Mouse (Mus musculus) erythroblast, adult 5-6 weeks (primary cell): ENCODE results near the gene Tm4sf5. TPM values are rescaled to one million over a fixed set of nuclear protein-coding genes. Genes with fewer than 3 reads are reported as not detected.

Experiments used
- ATAC-seq: replicated peaks from 2 replicates; pipeline ENCODE4 v1.8.0; 2016; ENCODE audit warnings: moderate number of reproducible peaks, mild to moderate bottlenecking, moderate TSS enrichment, inconsistent platforms; ENCODE audit not compliant: poor library complexity, low FRiP score, severe bottlenecking
- total RNA-seq, 2 experiments: library from RNA; stranded (forward) in 1 of 2; stranded (reverse) in 1 of 2; fragments of 150-400 nt in 1 of 2; fragments of 200-764, 138-1000 nt in 1 of 2; gene quantifications; 2 replicates each; pipeline versions ENCODE4 v1.2.3 to v1.2.4; 2015 to 2017; ENCODE audit warnings: low replicate concordance in 2 of 2

Gene Tm4sf5
- total RNA-seq, 2 experiments from 2014 or later: not detected

DNA sequence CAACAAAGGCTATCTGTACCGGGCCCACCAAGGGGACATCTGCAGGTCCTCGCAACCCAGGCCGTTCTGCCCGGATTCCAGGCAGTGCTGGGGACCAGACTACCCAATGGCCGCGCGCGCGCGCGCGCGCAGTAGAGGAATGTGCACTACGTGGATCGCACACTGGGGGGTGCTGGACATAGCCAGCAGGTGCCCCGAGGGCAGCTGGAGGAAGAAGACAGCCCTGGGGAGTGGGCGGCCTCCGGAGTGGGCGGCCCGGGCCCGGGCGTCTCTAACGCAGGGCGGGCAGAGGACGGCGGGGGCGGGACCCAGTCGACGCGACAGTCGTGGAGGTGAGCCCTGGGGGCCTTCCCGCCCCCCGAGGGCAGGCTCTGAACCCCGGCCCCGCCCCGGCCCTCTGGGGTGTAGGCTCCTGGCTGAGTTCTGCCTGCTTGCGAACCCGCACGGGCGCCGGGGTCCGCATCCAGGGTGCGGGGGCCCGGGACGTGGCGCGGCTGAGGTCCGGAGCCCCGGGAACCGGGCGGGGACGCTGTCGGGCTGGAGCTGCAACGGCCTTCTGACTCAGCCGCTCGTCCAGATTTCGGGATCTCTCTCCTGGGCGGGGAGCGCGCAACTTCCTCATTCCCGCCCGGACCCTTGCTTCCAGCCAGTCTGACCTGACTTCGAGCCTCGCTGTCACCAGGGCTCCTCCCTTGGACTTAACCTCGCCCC is 35.0 kb downstream of the Tm4sf5 start, which contains the start of gene Pld2:
Pld2 (plus strand) TSS at position 188 of the 711 bp plus-strand sequence.
- no peak for ATAC-seq

DNA sequence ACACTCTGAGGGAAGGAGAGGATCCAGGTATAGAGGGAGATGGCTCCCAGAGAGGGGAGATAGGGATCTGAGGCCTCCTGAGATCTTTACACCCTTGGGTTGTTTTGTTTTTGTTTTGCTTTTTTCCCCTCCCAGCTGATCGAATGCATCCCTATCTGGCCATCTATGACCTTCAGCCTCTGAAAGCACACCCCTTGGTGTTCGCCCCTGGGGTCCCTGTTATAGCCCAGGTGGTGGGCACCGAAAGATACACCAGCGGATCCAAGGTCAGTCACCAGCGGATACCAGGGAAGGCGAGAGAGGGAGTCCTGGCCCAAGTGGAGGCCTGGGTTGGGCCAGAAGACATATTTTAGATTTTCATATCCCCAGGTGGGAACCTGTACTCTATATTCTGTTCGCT is 35.9 kb downstream of the Tm4sf5 start:
- no peak for ATAC-seq

DNA sequence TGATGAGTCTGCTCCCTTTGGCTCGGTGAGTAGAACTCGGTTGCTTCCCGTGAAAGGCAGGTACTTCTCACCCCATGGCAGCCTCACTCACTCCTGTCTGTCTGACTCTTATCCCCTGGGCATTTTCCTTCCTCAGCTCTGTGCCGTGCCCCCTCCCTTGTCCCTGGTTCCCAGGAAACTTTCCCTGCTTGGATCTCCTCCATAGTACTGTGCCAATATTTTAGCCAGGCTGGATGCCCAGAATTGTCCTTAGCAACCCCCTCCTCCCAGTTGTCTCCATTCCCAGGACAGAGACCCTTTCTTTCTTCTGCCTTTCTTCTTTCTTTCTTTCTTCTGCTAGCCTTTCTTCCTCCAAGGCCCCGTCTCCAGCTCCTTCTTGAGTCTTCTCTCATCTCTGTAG is 36.4 kb downstream of the Tm4sf5 start:
- no peak for ATAC-seq

DNA sequence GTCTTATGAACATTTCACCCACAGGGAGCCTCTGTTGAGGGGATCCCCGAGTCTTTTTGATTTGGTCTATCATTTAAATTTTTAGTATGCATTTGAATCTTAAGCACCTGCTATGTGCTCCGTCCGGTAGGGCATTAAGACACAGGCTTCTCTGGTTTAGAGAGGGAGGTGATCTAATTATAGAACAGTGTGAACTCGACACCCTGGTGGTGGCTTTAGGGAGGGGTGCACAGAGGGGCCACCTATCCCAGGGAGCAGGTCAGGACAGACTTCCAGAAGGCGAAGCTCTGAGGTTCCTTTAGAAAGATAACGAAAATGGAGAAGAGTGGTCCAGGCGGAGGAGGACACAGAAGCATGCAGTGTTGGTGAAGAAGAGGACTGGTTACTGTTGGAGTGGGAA is 39.5 kb downstream of the Tm4sf5 start:
- no peak for ATAC-seq

GRCm38 (mm10) chr11:70551526-70551925 is 46.5 kb downstream of the Tm4sf5 start:
- ATAC-seq: no peak

GRCm38 (mm10) chr11:70553940-70554339 is 48.9 kb downstream of the Tm4sf5 start:
- ATAC-seq: no peak

- no peak for ATAC-seq
Measured at GRCm38 (mm10) chr11:70557545-70557944, 52.5 kb downstream of the Tm4sf5 start.

Other genes starting within 250 kb of the Tm4sf5 start
- gene Alox12, start 249.9 kb upstream of the Tm4sf5 start, total RNA-seq (2015; ENCODE audit: low replicate concordance): 2.3 TPM in 1 of 2 replicates, not detected in the other
- gene Alox12, start 249.9 kb upstream of the Tm4sf5 start, total RNA-seq (2017; ENCODE audit: low replicate concordance): 0.28 TPM in 1 of 2 replicates, not detected in the other
- 0.96 and 2.5 TPM in 2 replicates for gene Alox12e, start 182.6 kb upstream of the Tm4sf5 start, total RNA-seq (2015; ENCODE audit: low replicate concordance)
- 0.42 TPM in 1 of 2 replicates, not detected in the other for gene Alox12e, start 182.6 kb upstream of the Tm4sf5 start, total RNA-seq (2017; ENCODE audit: low replicate concordance)
- gene Alox15, start 153.2 kb upstream of the Tm4sf5 start, total RNA-seq (2015; ENCODE audit: low replicate concordance): 14.4 and 37.1 TPM in 2 replicates
- gene Alox15, start 153.2 kb upstream of the Tm4sf5 start, total RNA-seq (2017; ENCODE audit: low replicate concordance): 5.7 and 26.6 TPM in 2 replicates
- gene Pelp1, start 95.2 kb upstream of the Tm4sf5 start, total RNA-seq (2015; ENCODE audit: low replicate concordance): 1.7 and 9.4 TPM in 2 replicates
- gene Pelp1, start 95.2 kb upstream of the Tm4sf5 start, total RNA-seq (2017; ENCODE audit: low replicate concordance): 1.1 and 3.6 TPM in 2 replicates
- gene Arrb2, start 72.6 kb upstream of the Tm4sf5 start, total RNA-seq (2015; ENCODE audit: low replicate concordance): 37.4 and 64.9 TPM in 2 replicates
- gene Arrb2, start 72.6 kb upstream of the Tm4sf5 start, total RNA-seq (2017; ENCODE audit: low replicate concordance): 37.1 and 38.1 TPM in 2 replicates
- gene Med11, start 53.3 kb upstream of the Tm4sf5 start, total RNA-seq (2015; ENCODE audit: low replicate concordance): 11.5 and 20.5 TPM in 2 replicates
- 5.4 and 6.2 TPM in 2 replicates for gene Med11, start 53.3 kb upstream of the Tm4sf5 start, total RNA-seq (2017; ENCODE audit: low replicate concordance)
- gene Zmynd15, start 45.8 kb upstream of the Tm4sf5 start, total RNA-seq (2015; ENCODE audit: low replicate concordance): not detected in 2 replicates
- gene Zmynd15, start 45.8 kb upstream of the Tm4sf5 start, total RNA-seq (2017; ENCODE audit: low replicate concordance): not detected in 2 replicates
- gene Cxcl16, start 45.3 kb upstream of the Tm4sf5 start, total RNA-seq (2015; ENCODE audit: low replicate concordance): not detected in 2 replicates
- not detected in 2 replicates for gene Cxcl16, start 45.3 kb upstream of the Tm4sf5 start, total RNA-seq (2017; ENCODE audit: low replicate concordance)
- not detected in 2 replicates for gene Vmo1, start 9.4 kb downstream of the Tm4sf5 start, total RNA-seq (2015; ENCODE audit: low replicate concordance)
- gene Vmo1, start 9.4 kb downstream of the Tm4sf5 start, total RNA-seq (2017; ENCODE audit: low replicate concordance): not detected in 2 replicates
- gene Gltpd2, start 14.0 kb downstream of the Tm4sf5 start, total RNA-seq (2015; ENCODE audit: low replicate concordance): not detected in 2 replicates
- gene Gltpd2, start 14.0 kb downstream of the Tm4sf5 start, total RNA-seq (2017; ENCODE audit: low replicate concordance): not detected in 2 replicates
- gene Psmb6, start 20.1 kb downstream of the Tm4sf5 start, total RNA-seq (2015; ENCODE audit: low replicate concordance): 33.4 and 43.5 TPM in 2 replicates
- gene Psmb6, start 20.1 kb downstream of the Tm4sf5 start, total RNA-seq (2017; ENCODE audit: low replicate concordance): 55.5 and 62.5 TPM in 2 replicates
- gene Gm40193, start 27.7 kb downstream of the Tm4sf5 start, total RNA-seq (2015; ENCODE audit: low replicate concordance): not detected in 2 replicates
- gene Gm40193, start 27.7 kb downstream of the Tm4sf5 start, total RNA-seq (2017; ENCODE audit: low replicate concordance): not detected in 2 replicates
- 0.42 TPM in 1 of 2 replicates, not detected in the other for gene Pld2, start 34.8 kb downstream of the Tm4sf5 start, total RNA-seq (2015; ENCODE audit: low replicate concordance)
- gene Pld2, start 34.8 kb downstream of the Tm4sf5 start, total RNA-seq (2017; ENCODE audit: low replicate concordance): not detected in 2 replicates
- gene Mink1, start 57.6 kb downstream of the Tm4sf5 start, total RNA-seq (2015; ENCODE audit: low replicate concordance): 3.6 and 6.0 TPM in 2 replicates
- 0.98 and 1.3 TPM in 2 replicates for gene Mink1, start 57.6 kb downstream of the Tm4sf5 start, total RNA-seq (2017; ENCODE audit: low replicate concordance)
- gene 4930544D05Rik, start 110.6 kb downstream of the Tm4sf5 start, total RNA-seq (2015; ENCODE audit: low replicate concordance): not detected in 2 replicates
- not detected in 2 replicates for gene 4930544D05Rik, start 110.6 kb downstream of the Tm4sf5 start, total RNA-seq (2017; ENCODE audit: low replicate concordance)
- gene Chrne, start 114.0 kb downstream of the Tm4sf5 start, total RNA-seq (2015; ENCODE audit: low replicate concordance): not detected in 2 replicates
- gene Chrne, start 114.0 kb downstream of the Tm4sf5 start, total RNA-seq (2017; ENCODE audit: low replicate concordance): not detected in 2 replicates
- gene Gp1ba, start 133.9 kb downstream of the Tm4sf5 start, total RNA-seq (2015; ENCODE audit: low replicate concordance): 0.84 TPM in 1 of 2 replicates, not detected in the other
- gene Gp1ba, start 133.9 kb downstream of the Tm4sf5 start, total RNA-seq (2017; ENCODE audit: low replicate concordance): 0.42 TPM in 1 of 2 replicates, not detected in the other
- 146 and 222 TPM in 2 replicates for gene Rnf167, start 142.0 kb downstream of the Tm4sf5 start, total RNA-seq (2015; ENCODE audit: low replicate concordance)
- gene Rnf167, start 142.0 kb downstream of the Tm4sf5 start, total RNA-seq (2017; ENCODE audit: low replicate concordance): 217 and 308 TPM in 2 replicates
- gene Slc25a11, start 142.2 kb downstream of the Tm4sf5 start, total RNA-seq (2015; ENCODE audit: low replicate concordance): 17.1 and 20.1 TPM in 2 replicates
- 16.2 and 16.6 TPM in 2 replicates for gene Slc25a11, start 142.2 kb downstream of the Tm4sf5 start, total RNA-seq (2017; ENCODE audit: low replicate concordance)
- gene Pfn1, start 149.4 kb downstream of the Tm4sf5 start, total RNA-seq (2015; ENCODE audit: low replicate concordance): 414 and 492 TPM in 2 replicates
- gene Pfn1, start 149.4 kb downstream of the Tm4sf5 start, total RNA-seq (2017; ENCODE audit: low replicate concordance): 125 and 193 TPM in 2 replicates
- gene Eno3, start 152.0 kb downstream of the Tm4sf5 start, total RNA-seq (2015; ENCODE audit: low replicate concordance): 1.5 and 2.9 TPM in 2 replicates
- gene Eno3, start 152.0 kb downstream of the Tm4sf5 start, total RNA-seq (2017; ENCODE audit: low replicate concordance): 3.3 and 6.0 TPM in 2 replicates
- gene Spag7, start 164.2 kb downstream of the Tm4sf5 start, total RNA-seq (2015; ENCODE audit: low replicate concordance): 10.6 and 31.3 TPM in 2 replicates
- 21.4 and 25.6 TPM in 2 replicates for gene Spag7, start 164.2 kb downstream of the Tm4sf5 start, total RNA-seq (2017; ENCODE audit: low replicate concordance)
- 2.9 and 5.4 TPM in 2 replicates for gene Camta2, start 182.9 kb downstream of the Tm4sf5 start, total RNA-seq (2015; ENCODE audit: low replicate concordance)
- gene Camta2, start 182.9 kb downstream of the Tm4sf5 start, total RNA-seq (2017; ENCODE audit: low replicate concordance): 0.77 and 1.5 TPM in 2 replicates
- gene Inca1, start 194.9 kb downstream of the Tm4sf5 start, total RNA-seq (2015; ENCODE audit: low replicate concordance): not detected in 2 replicates
- gene Inca1, start 194.9 kb downstream of the Tm4sf5 start, total RNA-seq (2017; ENCODE audit: low replicate concordance): not detected in 2 replicates
- 0.58 and 1.3 TPM in 2 replicates for gene Kif1c, start 195.3 kb downstream of the Tm4sf5 start, total RNA-seq (2015; ENCODE audit: low replicate concordance)
- 2.4 and 2.8 TPM in 2 replicates for gene Kif1c, start 195.3 kb downstream of the Tm4sf5 start, total RNA-seq (2017; ENCODE audit: low replicate concordance)